Mouse (Mus musculus) regulatory T cell (primary cell): ENCODE data around the gene Fastk.

ENCODE experiments used
- in situ Hi-C: fragments of 300-600 bp; cut with MboI, MseI; formaldehyde crosslinking; loops from one replicate; pipeline ENCODE4 v1.15.1; 2025; ENCODE audit warnings: high pct_unique_total_duplicates

The Fastk gene

DNA sequence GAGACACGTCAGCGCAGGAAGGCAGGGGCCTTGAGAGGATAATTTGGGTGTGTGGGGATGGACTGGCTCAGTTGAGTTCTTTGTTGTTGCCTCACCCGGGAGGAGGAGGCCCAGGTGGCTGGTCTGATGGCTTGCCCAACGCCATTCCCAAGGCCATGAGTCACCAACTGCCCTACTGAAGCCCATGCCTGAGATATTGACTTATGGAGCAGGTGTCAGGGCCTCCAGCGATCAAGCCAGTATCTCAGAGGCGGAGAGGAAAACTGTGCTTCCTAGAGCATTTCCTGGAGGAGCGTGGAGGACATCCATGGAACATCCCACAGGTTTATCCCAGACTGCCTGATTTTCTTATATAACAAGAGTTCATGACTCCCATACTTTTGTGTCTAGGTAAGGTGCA lies 52.4 kb downstream of the Fastk start:
- in situ Hi-C loops = loop anchor here (10.0 kb wide), 2 partner anchors 292 to 598 kb away; partner anchors contain the start of gene Nub1

DNA sequence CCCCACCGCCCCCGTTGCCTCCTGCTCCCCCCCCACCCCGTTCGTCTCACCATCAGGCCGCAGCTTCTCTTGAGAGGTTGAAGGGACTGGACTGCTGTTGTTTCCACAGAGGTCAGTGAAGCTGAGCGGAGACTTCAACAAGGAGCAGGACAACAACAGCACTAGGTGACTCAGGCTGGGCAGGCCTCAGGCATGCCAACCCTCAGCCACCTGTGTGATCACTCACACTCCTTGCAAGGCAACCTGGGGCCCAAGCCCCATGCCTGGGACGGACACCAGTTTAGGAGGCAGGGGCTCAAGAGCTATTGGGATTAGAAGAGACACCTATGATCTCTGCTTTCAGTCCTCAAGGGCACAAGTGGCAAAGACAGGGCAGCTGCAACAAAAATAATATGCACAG lies 53.2 kb downstream of the Fastk start, which contains the start of gene Atg9b:
TSS of gene Atg9b (minus strand) at position 280 of the 400 bp plus-strand sequence.
- in situ Hi-C loops = loop anchor here (10.0 kb wide), 2 partner anchors 293 to 597 kb away; partner anchors contain the start of gene Nub1

DNA sequence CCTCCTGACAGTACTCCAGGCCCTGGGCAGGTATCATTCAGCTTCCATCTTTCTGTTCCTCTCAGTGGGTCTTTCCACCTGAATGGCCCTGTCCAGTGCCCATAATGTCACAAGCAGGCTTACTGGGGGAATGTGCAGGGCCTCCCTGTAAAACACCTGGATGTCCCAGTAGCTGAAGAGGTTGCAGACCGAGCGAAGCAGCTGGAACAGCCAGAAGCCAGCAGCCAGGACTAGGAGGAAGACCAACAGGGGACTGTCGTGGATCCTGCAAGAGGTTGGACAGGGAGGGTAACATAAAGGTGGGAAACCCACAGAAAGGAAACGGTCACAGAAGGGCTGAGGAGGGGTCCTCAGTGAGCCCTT lies 55.4 kb downstream of the Fastk start:
- in situ Hi-C loops = loop anchor here (10.0 kb wide), 2 partner anchors 295 to 595 kb away; partner anchors contain the start of gene Nub1

DNA sequence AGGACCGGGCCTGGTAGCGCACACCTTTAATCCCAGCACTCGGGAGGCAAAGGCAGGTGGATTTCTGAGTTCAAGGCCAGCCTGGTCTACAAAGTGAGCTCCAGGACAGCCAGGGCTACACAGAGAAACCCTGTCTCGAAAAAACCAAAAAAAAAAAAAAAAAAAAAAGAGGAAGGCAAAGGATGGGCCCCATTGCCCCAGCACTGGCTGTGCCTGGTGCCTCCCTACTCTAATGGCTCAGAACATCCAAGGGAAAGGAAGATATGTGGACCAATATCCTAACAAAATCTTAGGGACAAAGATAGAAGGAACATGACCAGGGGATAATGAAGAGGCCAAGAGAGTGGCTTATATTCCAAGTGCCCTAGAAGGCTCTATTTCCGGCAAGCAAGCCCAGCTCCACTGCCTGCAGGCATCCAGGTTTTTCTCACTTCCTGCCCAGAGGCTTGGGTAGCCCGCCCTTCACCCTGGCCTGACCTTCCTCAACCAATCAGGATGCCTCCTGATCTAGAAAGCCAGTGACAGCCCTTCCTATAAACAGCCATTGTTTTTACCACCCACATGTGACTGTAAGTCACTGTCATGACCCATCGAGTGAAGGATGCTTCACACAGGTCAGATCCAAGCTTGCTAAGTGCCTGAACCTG lies 56.0 kb downstream of the Fastk start:
- in situ Hi-C loops = no loop called here
